Mouse (Mus musculus) MEL (cell line): ENCODE results near the gene Spata32.

Experiments
- BHLHE40 ChIP-seq: IDR thresholded peaks from 2 replicates; pipeline ENCODE4 v1.6.1; 2012; ENCODE audit warnings: low read depth, mild to moderate bottlenecking, inconsistent platforms, low read length, improper control_type of control experiment, borderline replicate concordance
- CHD2 ChIP-seq: IDR thresholded peaks from 2 replicates; pipeline ENCODE4 v1.6.1; 2011; ENCODE audit warnings: low read length, improper control_type of control experiment
- CTCF ChIP-seq, 3 experiments: IDR thresholded peaks in 2 of 3; conservative IDR thresholded peaks in 1 of 3; 2 replicates each; pipeline ENCODE4 v1.5.1; 2011 to 2012; ENCODE audit warnings: low read length in 3 of 3, low read depth in 2 of 3, mild to moderate bottlenecking in 2 of 3, improper control_type of control experiment in 1 of 3, inconsistent platforms in 1 of 3, mixed read lengths in 1 of 3, moderate library complexity in 1 of 3; ENCODE audit not compliant: control insufficient read depth in 1 of 3, insufficient read depth in 1 of 3, poor library complexity in 1 of 3, severe bottlenecking in 1 of 3
- EP300 ChIP-seq, 2 experiments: IDR thresholded peaks; 2 replicates each; pipeline ENCODE4 v1.6.1; 2011; ENCODE audit warnings: improper control_type of control experiment in 2 of 2, low read length in 2 of 2, low read depth in 1 of 2, mild to moderate bottlenecking in 1 of 2
- MAZ ChIP-seq: IDR thresholded peaks from 2 replicates; pipeline ENCODE4 v1.6.1; 2012; ENCODE audit warnings: low read depth, mild to moderate bottlenecking, inconsistent platforms, low read length, improper control_type of control experiment
- MYB ChIP-seq: IDR thresholded peaks from 2 replicates; pipeline ENCODE4 v1.6.1; 2011; ENCODE audit warnings: mild to moderate bottlenecking, low read depth, low read length, improper control_type of control experiment
- MYC ChIP-seq: IDR thresholded peaks from 2 replicates; pipeline ENCODE4 v1.6.1; 2011; ENCODE audit warnings: low read depth, mild to moderate bottlenecking, low read length, improper control_type of control experiment, moderate library complexity
- POLR2A ChIP-seq, 2 experiments: IDR thresholded peaks; 2 replicates each; pipeline ENCODE4 v1.6.1; 2011 to 2012; ENCODE audit warnings: low read length in 2 of 2, mild to moderate bottlenecking in 2 of 2, control low read depth in 1 of 2, improper control_type of control experiment in 1 of 2, low read depth in 1 of 2, moderate library complexity in 1 of 2; ENCODE audit not compliant: control insufficient read depth in 1 of 2, insufficient read depth in 1 of 2, poor library complexity in 1 of 2
- USF1 ChIP-seq: IDR thresholded peaks from 2 replicates; pipeline ENCODE4 v1.6.1; 2014; ENCODE audit warnings: low read depth, mild to moderate bottlenecking, inconsistent platforms, low read length, improper control_type of control experiment, moderate library complexity
- ZC3H11A ChIP-seq: IDR thresholded peaks from 2 replicates; pipeline ENCODE4 v1.6.1; 2012; ENCODE audit warnings: low read depth, mild to moderate bottlenecking, inconsistent platforms, low read length, improper control_type of control experiment
- ZMIZ1 ChIP-seq: IDR thresholded peaks from 2 replicates; pipeline ENCODE4 v1.6.1; 2012; ENCODE audit warnings: low read depth, mild to moderate bottlenecking, inconsistent platforms, low read length, improper control_type of control experiment, moderate library complexity
- ZNF384 ChIP-seq: IDR thresholded peaks from 2 replicates; pipeline ENCODE4 v1.6.1; 2012; ENCODE audit warnings: low read depth, mild to moderate bottlenecking, inconsistent platforms, low read length, improper control_type of control experiment

GRCm38 (mm10) chr11:103248837-103249236, 30.6 kb upstream of the Spata32 start:
- TF ChIP-seq POLR2A (IDR thresholded peaks at IDR 0.05; ENCODE audit: control insufficient read depth in 1 of 2, insufficient read depth in 1 of 2, low read depth in 1 of 2, low read length in 2 of 2, poor library complexity in 1 of 2) (no peak), USF1 (no peak), CTCF (IDR thresholded peaks at IDR 0.05 in 2 of 3, conservative IDR thresholded peaks at IDR 0.05 in 1 of 3; ENCODE audit: control insufficient read depth in 1 of 3, insufficient read depth in 1 of 3, low read depth in 2 of 3, low read length in 3 of 3, poor library complexity in 1 of 3, severe bottlenecking in 1 of 3) (no peak), ZNF384 (no peak), MYC (no peak), BHLHE40 (no peak), ZMIZ1 (no peak), ZC3H11A (no peak), CHD2 (no peak), MYB (no peak), MAZ (no peak), EP300 (IDR thresholded peaks at IDR 0.05; ENCODE audit: low read depth in 1 of 2, low read length in 2 of 2) (no peak)
